Mouse (Mus musculus) olfactory bulb, adult 2 months (tissue): ENCODE data around the gene Usp17lb.

Experiments
- CTCF ChIP-seq: fragments of 200-500 bp; IDR thresholded peaks from 2 replicates; pipeline ENCODE4 v1.5.1; 2012; ENCODE audit warnings: low read depth, mild to moderate bottlenecking, low read length, moderate library complexity; ENCODE audit not compliant: insufficient read depth
- POLR2A ChIP-seq: fragments of 200-500 bp; IDR thresholded peaks from 2 replicates; pipeline ENCODE4 v1.6.1; 2012; ENCODE audit warnings: mild to moderate bottlenecking, low read depth, low read length, moderate library complexity; ENCODE audit not compliant: insufficient read depth

GRCm38 (mm10) chr7:104877731-104878130 lies 35.3 kb upstream of the Usp17lb start, which contains the start of gene Olfr665:
- TF ChIP-seq CTCF, result no peak
- no peak for TF ChIP-seq POLR2A
